Mouse (Mus musculus) thymus, adult 2 months (tissue): ENCODE measurements around the gene Spats2l.

Experiments
- CTCF ChIP-seq: fragments of 200-500 bp; IDR thresholded peaks from 2 replicates; pipeline ENCODE4 v1.5.1; 2012; ENCODE audit warnings: mild to moderate bottlenecking, control low read depth, low read length, moderate library complexity, borderline replicate concordance; ENCODE audit not compliant: control insufficient read depth, poor library complexity, insufficient read depth; ENCODE audit errors: extremely low read depth
- POLR2A ChIP-seq: fragments of 200-500 bp; IDR thresholded peaks from 2 replicates; pipeline ENCODE4 v1.6.1; 2012; ENCODE audit warnings: mild to moderate bottlenecking, low read length, control low read depth, moderate library complexity; ENCODE audit not compliant: control insufficient read depth, poor library complexity, insufficient read depth; ENCODE audit errors: extremely low read depth

DNA sequence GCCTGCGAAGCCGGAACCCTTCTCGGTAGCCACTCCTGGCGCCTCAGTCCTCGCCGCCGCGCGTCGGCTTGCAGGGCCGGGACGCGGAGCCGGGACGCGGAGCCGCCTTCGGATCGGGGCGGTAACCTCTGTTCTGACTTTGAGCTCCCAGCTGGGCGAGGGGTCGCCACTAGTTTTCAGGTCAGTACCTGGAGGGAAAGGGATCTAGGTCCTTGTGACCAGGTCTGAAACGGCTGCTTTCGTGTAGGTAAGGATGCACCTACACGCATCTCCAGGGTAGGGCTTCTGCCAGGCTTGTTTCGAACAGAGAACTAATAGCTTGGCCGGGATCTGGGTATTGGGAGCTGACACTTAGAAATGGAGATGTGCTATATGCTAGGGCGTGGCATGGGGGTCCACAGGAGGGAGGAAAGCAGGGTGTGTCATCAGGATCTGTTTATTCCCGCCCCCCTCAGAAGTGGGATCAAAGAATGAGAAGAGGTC lies 222.2 kb downstream of the Spats2l start:
- TF ChIP-seq CTCF (no peak; the same call in 1 of the 2 replicates), POLR2A (0 out of 2 replicates have a peak, but pooled peaks have one; percentile 3)
